Mouse (Mus musculus) small intestine, adult 2 months (tissue): ENCODE results near the gene Cd5l.

Experiments used
- CTCF ChIP-seq: fragments of 200-500 bp; IDR thresholded peaks from 2 replicates; pipeline ENCODE4 v1.5.1; 2012; ENCODE audit warnings: low read depth, mild to moderate bottlenecking, control low read depth, inconsistent platforms, low read length, moderate library complexity, mixed read lengths; ENCODE audit not compliant: insufficient replicate concordance, insufficient read length; ENCODE audit errors: extremely low read depth
- POLR2A ChIP-seq: fragments of 200-500 bp; IDR thresholded peaks from 2 replicates; pipeline ENCODE4 v1.6.1; 2012; ENCODE audit warnings: low read depth, mild to moderate bottlenecking, control low read depth, inconsistent platforms, low read length, moderate library complexity

DNA sequence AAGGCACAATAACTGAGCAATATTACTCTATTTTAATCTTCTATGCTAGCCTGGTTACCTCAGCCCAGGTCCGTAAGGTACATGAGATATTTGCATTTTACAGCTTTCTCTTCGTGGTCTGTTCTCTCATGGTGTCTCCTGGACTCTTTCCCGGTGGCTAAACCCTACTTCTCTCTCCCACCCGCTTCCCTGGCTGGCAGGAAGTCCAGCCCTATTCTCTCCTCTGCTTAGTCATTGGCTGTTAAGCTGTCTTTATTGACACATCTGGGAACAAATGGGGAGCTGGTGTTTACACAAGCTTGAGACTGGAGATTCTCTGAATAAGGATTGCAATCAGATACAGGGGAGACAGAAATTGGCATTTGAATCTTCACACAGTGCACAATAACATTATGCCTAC is 35.1 kb upstream of the Cd5l start:
- TF ChIP-seq CTCF (no peak), POLR2A (no peak)
